Mouse (Mus musculus) R1 (cell line): ENCODE measurements at regions not wholly inside any gene's neighbourhood (a gene's known extent, or its start where the extent isn't known, plus 50 kb on each side); places are given as distances from the start of the nearest gene placed in this dataset.

Experiments used
- DNase-seq: peaks from one replicate; pipeline ENCODE4 v3.0.0-alpha.2; 2018; ENCODE audit warnings: low read depth, low spot score

DNA sequence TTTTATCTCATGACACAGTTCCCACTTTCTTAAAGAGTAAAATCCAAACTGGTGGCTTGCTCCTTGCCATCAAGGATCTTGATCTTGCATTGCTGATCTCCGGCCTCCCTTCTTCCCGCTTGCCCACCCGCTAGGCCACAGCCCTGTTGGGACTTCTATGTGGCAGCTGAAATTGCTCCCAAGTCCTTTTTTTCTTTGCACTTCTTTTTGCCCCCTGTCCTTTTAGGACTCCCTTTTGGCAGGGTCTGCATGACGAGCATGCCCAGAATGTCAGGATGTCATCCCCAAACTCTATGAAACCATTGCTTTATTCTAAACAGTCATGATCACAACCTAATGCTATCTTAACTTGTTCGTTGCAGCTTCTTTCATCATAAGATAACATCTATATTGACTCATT is 588.6 kb downstream of the Tox3 start:
- DNase-seq: no peak

DNA sequence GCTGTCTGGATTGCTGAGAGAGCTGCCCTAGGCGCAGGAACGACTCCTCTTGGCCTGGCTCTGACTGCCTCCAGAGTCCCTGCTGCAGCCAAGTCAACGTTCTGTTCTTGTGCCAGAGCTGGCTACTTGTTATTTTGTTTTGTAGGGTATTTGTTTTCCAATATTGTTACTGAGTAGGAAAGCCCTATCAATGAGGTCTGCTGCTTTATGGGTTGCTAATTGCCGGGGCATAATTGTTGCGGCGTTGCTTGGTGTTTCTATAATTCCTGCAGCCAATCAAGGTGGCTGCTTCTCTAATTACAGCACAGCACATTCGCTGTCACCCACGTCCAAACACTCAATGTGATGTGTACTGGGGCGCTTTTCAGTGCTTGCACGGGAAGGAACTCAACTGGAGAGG is 589.4 kb downstream of the Tox3 start:
- DNase-seq: no peak

DNA sequence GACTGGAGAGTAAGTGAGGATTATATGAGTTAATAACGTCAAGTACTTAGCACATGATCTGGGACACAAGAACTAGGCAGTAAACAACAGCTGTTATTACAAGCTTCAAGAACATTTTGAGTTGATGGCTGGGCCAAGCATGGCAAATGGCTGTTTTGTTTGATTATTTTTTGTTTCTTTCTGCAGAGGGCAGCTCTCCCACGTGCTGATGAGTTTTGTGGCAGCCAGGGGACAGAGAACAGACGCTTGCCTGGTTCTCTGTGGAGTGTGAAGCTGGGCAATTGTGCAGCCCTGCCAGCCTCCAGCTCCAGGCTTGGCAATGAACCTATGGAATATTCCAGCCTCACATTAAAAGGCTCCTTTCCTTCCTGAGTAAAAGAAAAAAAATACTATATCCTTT is 592.2 kb downstream of the Tox3 start:
- DNase-seq: no peak

DNA sequence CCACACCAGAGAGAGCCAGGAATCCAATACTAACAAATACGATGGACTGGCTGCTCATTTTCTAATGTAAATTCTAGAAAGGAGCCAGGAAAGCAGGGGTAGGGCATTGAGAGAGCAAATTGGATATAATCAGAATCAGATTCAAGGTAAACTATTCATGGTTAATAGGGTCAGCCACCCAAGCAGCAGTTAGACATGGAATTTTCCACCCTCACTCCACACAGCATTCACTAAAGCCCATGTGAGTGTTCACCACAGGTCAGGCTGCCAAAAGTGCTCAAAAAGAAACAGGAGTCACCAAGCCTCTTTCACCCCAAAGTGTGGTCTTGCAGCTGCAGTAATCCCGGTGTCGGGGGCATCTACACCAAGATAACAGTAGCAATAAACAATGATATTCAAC is 596.9 kb downstream of the Tox3 start:
- DNase-seq: no peak

DNA sequence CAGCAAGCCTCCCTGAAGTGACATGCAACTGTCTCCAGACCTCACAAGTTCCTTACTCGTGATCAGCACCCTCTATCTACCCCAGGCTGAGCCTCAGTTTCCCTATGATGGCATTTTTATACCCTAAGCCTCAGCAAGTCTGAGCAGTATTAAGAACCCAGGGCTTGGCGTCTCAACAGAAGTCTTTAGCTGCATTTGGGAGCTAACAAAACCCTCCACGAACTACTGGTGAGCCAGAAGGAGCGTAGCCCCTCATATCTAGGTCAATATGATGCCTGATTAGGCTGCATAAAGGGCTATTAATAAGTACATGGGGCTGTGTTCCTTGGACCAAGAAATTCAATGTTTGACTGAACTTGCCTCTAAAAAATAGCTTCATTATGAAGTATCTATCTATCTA is 600.4 kb downstream of the Tox3 start:
- no peak for DNase-seq

DNA sequence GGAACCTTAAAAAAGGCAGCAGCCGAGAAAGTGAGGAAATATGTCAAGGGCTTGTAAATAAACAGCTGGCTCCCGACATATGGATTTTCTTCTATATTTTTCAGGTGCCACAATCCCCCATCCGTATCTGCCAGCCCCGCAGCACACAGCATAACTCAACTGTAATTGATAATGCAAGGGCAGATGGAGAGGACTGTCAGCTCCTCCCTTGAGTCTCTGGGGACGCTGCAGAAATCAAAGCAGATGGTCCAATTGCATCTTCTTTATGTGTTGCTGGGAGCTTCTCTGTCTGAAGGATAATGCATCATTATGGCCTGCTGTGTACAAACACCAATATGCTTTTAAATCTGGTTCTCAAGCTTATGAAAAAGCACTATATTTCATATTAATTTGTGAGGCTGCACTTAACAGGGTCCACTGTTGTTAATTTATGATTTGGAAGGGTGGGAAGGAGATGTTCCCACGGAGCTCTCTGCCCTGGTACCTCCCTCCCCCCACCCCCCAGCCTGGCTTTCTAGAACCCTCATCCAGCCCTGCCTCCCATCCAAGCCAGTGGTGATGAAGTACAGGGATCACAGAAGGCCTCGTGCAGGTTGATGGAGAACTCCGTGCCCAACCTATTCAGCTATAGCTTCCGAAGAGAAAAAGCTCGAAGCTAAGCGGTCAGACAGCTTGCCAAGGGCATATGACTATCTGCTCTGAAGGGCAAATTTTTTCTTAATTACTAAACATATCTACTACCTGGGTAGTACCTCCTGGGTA is 603.7 kb downstream of the Tox3 start:
- no peak for DNase-seq

DNA sequence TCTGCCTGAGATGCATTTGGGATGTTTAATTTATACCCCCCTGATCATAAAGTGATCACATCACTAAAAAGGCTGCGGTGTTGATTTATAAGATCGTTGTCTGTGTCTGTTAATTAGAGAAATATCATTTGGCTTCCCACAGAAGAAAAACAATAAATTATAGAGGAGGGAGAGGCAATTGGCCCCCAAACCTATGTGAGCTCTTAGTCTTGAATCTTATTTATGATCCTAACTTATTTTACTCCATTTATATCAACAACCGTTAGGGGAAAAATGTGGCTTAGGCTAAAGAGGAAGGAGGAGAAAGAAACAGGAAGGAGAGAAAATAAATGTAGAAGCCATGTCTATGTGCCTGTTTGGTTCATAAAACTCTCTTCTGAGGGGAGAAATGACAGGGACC is 609.5 kb downstream of the Tox3 start:
- no peak for DNase-seq

DNA sequence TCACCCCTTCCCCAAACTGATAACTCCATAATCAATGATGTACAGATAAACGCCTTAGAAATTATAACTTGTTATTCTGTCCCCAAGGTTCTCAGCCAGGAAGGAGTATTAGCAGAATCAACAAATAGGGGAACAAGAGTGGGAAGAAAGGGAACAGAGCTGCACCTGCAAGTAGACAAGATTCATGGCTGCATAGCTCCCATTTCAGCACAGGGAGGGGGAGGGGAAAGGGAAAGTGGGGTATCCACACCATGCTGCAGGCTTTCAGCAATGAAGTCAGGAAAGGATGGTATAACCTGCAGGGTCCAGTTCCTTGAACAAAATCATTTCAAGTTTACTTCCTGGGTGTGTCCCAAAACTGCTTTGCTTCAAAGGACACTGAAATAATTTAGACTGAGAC is 610.5 kb downstream of the Tox3 start:
- DNase-seq: no peak

DNA sequence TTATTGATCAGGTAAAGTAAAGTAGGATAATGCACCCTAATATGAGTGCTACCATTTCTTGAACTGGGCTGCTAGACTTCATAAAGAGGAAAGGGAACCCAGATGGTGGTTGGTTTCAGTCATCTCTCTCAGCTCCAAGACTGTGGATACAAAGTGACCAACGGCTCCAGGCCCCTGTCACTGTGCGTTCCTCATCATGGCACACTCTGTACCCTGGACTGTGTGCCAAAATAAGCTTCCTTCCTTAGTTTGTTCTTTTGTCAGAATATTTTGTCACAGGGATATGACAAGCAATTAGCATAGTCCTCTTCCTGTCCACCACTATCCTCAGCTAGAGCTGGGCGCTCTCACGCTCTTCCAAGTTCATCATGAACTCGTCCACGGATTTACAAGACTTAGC is 620.9 kb downstream of the Tox3 start:
- no peak for DNase-seq

DNA sequence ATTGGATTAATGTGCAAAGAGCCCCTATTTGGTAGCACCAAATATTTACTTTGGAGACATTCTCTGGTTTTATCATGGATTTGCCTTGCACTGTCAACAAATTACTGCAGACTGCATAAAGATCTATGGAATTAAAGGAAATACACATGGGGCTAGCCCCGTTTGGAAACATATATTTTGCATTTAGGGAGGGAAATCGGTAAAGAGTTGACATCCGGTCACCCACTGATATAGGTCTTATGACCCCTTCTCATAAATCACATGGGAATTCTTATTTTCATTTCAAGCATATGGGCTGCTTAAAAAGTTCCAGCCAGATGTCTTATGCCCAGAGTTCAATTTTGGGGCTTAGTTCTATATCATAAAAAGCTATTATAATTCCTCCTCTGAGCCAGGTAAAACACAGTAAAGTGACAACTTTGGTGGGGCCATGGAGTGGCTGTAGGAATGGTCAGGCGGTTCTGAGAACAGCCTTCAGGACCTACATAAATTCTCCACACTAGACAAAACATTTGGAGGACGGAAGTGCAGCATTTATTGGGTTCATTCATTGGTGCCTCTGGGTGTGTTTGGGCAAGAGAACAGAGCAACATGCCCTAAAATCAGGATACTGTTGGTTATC is 626.3 kb downstream of the Tox3 start:
- no peak for DNase-seq

DNA sequence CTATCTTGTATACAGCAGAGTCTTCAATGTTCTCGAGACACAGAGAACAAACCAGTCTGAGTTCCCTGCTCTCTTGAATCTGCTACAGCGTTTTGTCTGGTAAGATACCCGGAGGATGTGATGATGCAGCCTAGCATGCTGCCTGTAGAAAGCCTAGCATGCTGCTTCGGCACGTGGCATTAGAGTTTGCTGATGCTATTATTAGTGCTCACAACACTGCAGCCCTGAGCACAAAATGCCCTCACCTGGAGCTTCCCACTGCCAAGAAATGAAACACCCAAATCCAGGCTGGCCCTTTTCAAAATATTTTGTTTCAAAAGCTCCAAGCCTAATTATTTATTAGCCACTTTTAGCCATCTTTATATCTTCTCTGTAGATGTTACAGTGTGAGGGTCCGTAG is 634.3 kb downstream of the Tox3 start:
- no peak for DNase-seq

DNA sequence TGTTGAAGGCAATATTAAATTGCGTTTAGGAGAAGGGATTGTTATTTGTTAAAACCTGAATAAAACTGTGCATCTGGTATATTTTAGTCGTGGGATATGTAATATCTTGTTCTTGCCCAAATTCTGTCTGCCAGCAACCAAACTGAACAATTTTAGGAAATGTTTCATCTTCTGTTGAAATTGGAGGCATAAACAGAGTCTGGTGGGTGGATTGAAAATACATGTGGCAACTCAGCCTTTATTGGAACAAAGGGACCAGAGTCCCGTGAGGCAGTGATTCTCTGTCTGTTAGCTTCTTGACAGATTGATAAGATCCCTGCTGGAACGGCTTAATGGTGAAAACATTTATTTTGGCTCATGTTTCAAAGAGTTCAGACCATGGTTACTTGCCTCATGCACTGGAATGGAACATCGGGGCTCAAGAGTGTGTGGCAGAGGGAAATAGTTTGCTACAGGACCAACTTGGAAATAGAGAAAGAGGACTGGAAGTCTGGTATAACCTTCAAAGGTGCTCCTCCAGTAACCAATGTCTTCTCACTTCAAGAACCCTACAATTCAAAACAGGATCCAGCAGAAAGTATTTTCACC is 640.7 kb downstream of the Tox3 start:
- DNase-seq: no peak

DNA sequence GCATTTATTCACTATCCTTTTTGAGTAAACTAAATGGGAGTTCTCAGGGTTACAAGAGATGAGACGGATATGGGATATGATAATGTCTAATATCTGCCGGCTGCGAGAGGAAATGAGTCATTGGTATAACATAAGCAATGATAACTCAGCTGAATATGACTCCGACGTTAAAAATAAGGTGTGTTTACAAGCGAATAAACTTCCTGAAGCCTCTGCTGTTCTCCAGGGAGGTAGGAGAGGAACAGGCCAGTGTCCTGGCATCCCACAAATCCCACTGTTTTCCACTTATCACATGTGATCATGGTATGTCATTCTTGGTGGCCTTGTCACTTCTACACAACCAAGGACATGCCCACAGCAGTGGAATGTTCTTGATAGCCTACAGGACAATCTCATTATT is 641.7 kb upstream of the Sall1 start:
- no peak for DNase-seq

DNA sequence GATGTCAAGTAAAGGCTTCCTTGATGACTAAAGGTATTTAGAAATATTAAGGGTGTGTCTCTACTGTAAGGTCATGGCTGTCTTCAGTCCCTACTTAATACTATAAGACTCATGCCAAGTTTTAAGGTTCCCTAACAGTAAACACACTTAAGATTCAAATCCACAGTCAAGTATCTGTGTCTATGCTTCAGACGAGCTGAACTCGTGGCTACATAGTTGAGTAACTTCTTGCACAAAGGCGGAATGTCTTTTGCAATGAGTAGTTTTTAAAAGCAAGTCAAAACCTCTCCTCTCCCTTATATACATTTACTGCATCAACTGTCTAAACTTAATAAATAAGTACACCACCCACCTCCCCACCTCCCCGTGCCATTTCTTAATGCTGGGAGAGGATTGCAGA is 637.0 kb upstream of the Sall1 start:
- no peak for DNase-seq

DNA sequence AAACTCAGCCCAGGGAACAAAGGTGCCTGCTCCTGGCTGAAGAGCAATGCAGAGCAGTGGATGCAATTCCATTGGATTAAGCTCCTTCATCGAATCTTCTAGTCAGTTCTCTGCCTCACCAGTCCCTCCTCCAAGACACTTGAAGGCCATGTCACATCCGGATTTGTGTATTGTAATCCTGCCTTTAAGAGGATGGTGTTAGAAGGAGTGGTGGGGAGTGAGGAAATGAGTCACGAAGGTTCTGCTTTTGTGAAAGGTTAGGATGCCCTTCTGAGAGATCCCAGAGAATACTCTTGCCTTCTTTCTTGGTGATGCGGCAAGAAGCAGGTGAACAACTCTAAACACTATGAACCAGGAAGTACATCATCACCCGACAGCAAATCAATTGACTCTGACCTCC is 636.4 kb upstream of the Sall1 start:
- DNase-seq: no peak

DNA sequence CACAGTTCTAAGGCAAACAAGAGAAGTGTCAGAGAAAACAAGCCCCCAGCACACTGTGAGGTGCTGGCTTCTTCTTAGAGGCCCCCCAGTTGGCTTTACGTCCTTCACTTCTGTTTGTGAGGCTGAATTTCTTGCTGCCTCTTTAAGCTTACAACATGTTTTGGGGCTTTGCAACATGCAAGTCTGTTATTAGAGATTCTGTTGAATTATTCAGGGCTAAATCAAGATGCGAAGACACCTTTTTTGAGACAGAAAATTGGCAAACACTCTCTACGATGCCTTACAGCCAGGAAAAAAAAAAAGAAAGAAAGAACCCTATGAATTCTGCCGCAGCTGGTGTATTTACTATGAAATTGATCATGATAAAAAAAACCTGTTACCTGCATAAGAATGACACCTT is 635.6 kb upstream of the Sall1 start:
- DNase-seq: no peak

DNA sequence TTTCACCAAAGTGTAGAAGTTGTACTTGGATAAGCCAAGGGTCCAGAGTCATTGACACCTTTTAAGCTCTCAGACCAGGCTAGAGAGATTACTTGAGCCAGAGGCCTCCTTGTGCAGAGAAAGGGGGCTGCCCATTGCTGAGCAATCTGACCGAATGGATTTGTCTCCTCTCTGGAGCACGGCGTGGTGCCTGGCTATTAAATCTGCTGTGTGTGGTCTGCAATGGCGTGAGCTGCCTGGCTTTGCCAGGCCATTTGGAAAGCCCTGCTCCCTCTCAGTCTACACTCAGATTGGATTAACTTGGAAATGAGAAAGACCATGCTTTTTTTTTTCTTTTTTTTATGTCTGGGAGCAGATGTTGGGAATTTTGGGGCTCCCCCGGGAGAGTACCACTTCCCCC is 633.3 kb upstream of the Sall1 start:
- no peak for DNase-seq

DNA sequence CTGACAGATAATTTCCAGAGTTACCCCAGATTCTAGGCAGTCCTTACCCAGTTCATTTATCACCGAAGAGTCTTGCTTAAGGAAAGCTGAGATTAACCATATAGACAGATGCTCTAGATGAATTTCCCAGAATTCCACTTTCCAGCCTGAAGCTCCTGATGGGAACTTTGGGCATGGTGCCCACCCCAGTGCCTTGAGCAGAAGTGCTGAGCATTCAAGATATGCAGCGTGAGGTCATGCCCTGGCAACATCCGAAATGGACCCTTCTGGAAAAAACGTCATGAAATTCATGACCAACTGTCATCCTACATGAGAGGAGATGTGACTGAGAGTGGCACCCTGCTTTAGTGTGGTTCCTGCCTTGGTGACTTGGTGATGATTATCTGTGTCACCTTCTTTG is 629.9 kb upstream of the Sall1 start:
- no peak for DNase-seq

DNA sequence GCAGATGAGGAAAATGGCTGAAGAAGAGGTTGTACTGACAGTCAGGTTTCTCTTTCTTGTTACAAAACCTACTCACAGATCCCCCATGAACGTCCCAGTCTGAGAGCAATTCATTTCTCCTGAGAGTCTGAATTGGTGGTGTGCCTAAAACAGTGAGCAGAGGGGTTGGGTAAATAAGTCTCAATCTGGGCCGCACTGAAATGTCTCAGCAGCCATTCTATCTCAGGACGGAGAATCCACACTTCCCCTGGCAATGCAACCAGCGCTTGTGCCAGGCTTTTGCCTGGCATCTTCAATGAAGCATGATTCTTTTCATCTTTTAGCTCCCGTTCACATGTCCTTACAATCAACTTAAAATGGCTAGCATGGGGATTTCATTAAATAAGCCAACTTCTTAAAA is 628.7 kb upstream of the Sall1 start:
- no peak for DNase-seq

DNA sequence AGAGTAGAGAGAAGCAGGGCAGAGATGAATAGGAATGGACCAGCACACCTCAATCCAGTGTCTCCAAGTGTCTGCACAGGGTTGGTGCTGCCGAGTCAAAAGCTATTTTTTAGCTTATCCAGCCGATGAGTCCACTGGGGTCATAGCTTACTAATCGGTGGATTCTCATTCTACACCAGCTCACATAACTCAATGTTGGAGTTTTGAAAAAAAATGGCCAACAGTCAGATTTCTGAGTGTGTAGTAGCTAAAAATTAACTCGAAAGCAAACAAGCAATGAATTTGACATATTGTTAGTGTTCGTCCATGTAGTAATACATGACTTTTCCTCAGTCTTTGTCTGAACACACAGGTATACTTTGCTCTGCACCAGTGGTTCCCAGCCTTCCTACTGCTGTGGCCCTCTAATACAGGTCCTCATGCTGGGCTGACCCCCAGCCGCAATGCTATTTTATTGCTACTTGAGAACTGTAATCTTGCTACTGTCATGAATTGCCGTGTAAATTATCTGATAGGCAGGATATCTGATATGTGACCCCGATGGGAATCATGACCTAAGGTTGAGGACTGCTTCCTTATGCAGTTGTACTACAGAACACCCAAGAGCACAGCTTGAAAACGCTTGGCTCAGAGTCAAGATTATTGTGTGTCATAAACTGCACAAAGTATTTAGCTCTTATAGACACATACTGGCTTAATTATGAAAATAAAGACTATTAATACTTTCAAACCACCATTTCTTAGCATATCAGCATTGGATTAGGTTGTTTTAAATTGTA is 621.1 kb upstream of the Sall1 start:
- no peak for DNase-seq

DNA sequence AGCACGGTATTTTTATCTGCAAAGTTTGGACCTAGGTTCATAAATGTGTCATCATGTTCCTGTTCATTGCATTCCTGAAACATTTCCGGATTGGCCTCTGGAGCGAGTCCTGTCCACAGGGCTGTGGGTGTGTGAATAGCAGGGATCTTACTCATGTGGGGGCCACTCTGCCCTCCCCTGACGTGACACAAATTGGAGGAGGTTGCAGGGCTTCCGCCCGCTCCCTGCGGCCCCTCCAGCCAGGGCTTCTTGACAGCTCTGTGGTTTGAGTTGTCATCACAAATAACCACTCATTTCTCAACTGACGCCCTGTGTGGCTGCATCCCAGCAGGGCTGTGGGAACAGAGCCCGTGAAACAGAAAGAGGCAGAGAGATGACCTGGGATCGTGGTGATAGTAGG is 619.9 kb upstream of the Sall1 start:
- no peak for DNase-seq
